Mouse (Mus musculus) cerebral cortex, adult 2 months (tissue): ENCODE measurements around the gene Hspa12a.

Experiments used
- WGBS: fragments of 180-500 bp; shearing (Covaris S2); methylation state at CpG from one replicate; pipeline ENCODE4 v1.1.7; 2018; 5-methylcytosine and 5-hydroxymethylcytosine counted together

Hspa12a gene

GRCm38 (mm10) chr19:58824316-58824715 is 119.1 kb downstream of the Hspa12a start:
- 57% methylated on average over 1 of the region's 1 CpGs for WGBS

GRCm38 (mm10) chr19:58823301-58823700 is 120.2 kb downstream of the Hspa12a start:
- WGBS, result 67% methylated on average over 3 of the region's 3 CpGs

GRCm38 (mm10) chr19:58822454-58823200 is 120.8 kb downstream of the Hspa12a start:
- 37% methylated on average over 20 of the region's 20 CpGs for WGBS

- WGBS, result 45% methylated on average over 14 of the region's 14 CpGs
Observed at GRCm38 (mm10) chr19:58818571-58819415, 124.7 kb downstream of the Hspa12a start.

GRCm38 (mm10) chr19:58817398-58817797 is 126.1 kb downstream of the Hspa12a start:
- 59% methylated on average over 11 of the region's 11 CpGs for WGBS

- WGBS, result 37% methylated on average over 17 of the region's 17 CpGs
Observed at GRCm38 (mm10) chr19:58816453-58817041, 126.9 kb downstream of the Hspa12a start.

- WGBS, result 63% methylated on average over 13 of the region's 13 CpGs
Observed at GRCm38 (mm10) chr19:58815179-58815922, 128.1 kb downstream of the Hspa12a start.

- 55% methylated on average over 5 of the region's 5 CpGs for WGBS
Observed at GRCm38 (mm10) chr19:58810536-58810935, 132.9 kb downstream of the Hspa12a start.

GRCm38 (mm10) chr19:58808864-58809263 is 134.6 kb downstream of the Hspa12a start:
- WGBS, result 66% methylated on average over 6 of the region's 6 CpGs

- 9% methylated on average over 3 of the region's 3 CpGs for WGBS
Observed at GRCm38 (mm10) chr19:58806364-58806763, 137.1 kb downstream of the Hspa12a start.

- 50% methylated on average over 9 of the region's 9 CpGs for WGBS
Observed at GRCm38 (mm10) chr19:58805191-58805779, 138.2 kb downstream of the Hspa12a start.

GRCm38 (mm10) chr19:58795114-58795669 is 148.3 kb downstream of the Hspa12a start:
- 73% methylated on average over 12 of the region's 12 CpGs for WGBS

GRCm38 (mm10) chr19:58794284-58794683 is 149.2 kb downstream of the Hspa12a start, which contains the start of gene 1700019N19Rik:
1700019N19Rik (minus strand) TSS chr19:58794461.
- WGBS, result 57% methylated on average over 10 of the region's 10 CpGs

GRCm38 (mm10) chr19:58789194-58789593 is 154.3 kb downstream of the Hspa12a start:
- 45% methylated on average over 11 of the region's 11 CpGs for WGBS

GRCm38 (mm10) chr19:58783938-58784337 is 159.5 kb downstream of the Hspa12a start:
- 47% methylated on average over 7 of the region's 7 CpGs for WGBS

- WGBS, result 69% methylated on average over 4 of the region's 4 CpGs
Observed at GRCm38 (mm10) chr19:58781566-58781965, 161.9 kb downstream of the Hspa12a start.

- 69% methylated on average over 5 of the region's 5 CpGs for WGBS
Observed at GRCm38 (mm10) chr19:58776461-58776860, 167.0 kb downstream of the Hspa12a start.

- 74% methylated on average over 6 of the region's 6 CpGs for whole genome bisulfite sequencing
Observed at GRCm38 (mm10) chr19:58767329-58767728, 176.1 kb downstream of the Hspa12a start.

GRCm38 (mm10) chr19:58762848-58763541 is 180.5 kb downstream of the Hspa12a start:
- WGBS, result 14% methylated on average over 12 of the region's 12 CpGs

- 31% methylated on average over 6 of the region's 6 CpGs for WGBS
Observed at GRCm38 (mm10) chr19:58762316-58762715, 181.1 kb downstream of the Hspa12a start.
